Mouse (Mus musculus) gastrocnemius, postnatal 36 days (tissue): Measurements from ENCODE around the gene Inpp4a. TPM values are rescaled to one million over a fixed set of nuclear protein-coding genes. Genes with fewer than 3 reads are reported as not detected.

Experiments
- DNase-seq, 2 experiments: peaks; one replicate each; pipeline ENCODE4 v3.0.0; 2022
- intact Hi-C: fragments of 180-260 bp; cut with DNase I; formaldehyde crosslinking; loops from one replicate; pipeline ENCODE4 v1.15.1; 2025
- total RNA-seq, 2 experiments: library from RNA; stranded (reverse); gene quantifications; 2 replicates each; pipeline ENCODE4 v1.2.3; 2021

The Inpp4a gene
- total RNA-seq, 2 experiments from 2014 or later = 16.3 to 21.5 TPM

DNA sequence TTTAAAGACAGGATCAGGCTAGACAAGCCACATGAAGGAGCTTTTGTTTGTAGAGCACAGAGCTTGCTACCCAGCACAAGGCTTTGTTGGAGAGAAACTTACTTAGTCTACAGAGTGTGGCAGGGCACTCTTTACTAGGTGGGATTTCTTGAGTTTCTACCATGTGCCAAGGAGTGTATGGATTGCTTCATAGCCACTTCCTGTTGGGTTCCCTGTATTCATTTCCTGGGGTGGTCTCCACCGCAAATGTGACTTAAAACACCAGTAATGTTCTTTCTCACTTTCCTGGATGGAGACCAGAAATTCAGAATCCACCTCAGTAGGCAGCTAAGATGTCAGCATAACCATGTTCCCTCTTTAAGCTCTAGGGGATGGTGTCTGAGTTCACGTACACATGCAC lies 18.9 kb downstream of the Inpp4a start:
- DNase-seq = no peak
- intact Hi-C loops = no loop called here

DNA sequence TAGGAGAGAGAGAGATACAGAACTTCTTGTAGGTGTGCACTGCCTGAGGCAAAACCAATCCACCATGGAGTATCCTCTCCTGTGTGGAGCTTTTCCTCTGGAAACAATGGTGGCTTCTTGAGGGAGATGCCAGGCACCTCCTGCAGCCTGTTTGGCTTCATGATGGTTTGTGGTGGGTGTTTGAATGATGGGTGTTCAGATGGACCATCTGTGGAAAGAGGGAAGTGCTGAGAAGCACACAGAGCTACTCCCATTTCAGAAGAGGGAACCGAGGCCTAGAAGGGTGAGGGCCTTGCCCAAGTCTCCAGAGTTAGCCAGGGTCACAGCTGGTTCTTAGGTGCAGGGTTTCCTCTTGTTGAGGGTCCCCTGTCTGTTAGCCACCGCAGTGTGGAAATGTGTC lies 23.0 kb downstream of the Inpp4a start:
- DNase-seq = no peak
- intact Hi-C loops = loop anchor here (5.0 kb wide), 1 partner anchor 65 kb away; no protein-coding TSS in a partner anchor

DNA sequence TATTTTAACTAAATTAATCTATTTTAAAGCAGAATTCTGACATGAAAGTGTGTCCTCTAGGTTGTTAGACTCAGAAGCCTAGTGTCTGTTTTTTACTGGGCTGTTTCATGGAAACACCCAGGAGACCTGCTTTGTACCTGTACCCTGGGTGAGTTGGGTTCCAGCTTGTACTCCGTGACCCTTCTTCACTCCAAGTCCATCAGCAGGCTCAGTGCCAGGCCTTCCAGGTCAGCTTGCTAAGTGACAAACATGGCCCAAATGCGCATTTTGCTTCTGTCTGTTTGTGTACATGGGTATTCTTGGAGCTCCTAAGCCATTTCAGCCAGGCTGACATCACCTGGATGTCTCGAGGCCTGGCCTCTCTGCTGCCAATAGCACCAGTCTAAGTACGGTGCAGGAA lies 23.5 kb downstream of the Inpp4a start:
- DNase-seq = no peak
- intact Hi-C loops = loop anchor here (5.0 kb wide), 1 partner anchor 64 kb away; no protein-coding TSS in a partner anchor

DNA sequence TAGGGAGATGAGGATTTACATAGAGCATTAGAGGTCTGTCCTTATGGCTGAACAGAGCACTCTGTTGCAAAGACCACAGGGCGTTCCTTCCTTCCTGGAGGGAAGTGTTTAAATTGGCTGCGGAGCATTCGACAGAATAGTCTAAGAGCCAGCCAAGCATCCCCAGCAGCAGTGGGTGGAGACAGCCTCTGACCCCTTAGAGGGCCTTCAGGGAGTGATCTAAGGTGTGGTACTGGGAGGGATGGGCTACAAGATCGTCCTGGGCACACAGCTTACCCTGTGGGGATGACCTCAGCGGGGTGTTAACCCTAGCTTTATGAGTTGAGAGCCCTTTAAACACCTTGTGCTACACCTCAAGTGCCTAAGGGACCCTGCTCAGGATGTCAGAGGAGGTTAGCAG lies 24.9 kb downstream of the Inpp4a start:
- DNase-seq = no peak
- intact Hi-C loops = loop anchor here (5.0 kb wide), 1 partner anchor 63 kb away; no protein-coding TSS in a partner anchor

DNA sequence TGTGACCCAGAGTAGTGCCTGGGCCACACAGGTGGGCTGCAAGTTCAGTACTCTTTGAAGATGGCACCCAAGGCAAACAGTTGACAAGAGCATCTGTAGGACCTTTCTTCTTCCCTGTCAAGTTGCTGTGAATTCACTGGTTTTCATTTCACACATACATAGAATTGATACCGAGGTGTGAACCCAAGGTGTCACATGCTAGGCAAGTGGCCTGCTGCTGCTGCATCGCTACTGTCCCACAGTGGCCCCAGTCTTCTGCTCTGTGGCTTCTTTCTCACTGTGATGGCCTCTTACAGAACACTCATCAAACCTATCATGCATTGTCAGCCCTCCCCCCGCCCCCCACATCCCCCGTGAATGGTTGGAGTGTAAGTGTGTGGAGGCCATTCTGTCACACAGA lies 27.6 kb downstream of the Inpp4a start:
- no peak for DNase-seq
- intact Hi-C loops = no loop called here

DNA sequence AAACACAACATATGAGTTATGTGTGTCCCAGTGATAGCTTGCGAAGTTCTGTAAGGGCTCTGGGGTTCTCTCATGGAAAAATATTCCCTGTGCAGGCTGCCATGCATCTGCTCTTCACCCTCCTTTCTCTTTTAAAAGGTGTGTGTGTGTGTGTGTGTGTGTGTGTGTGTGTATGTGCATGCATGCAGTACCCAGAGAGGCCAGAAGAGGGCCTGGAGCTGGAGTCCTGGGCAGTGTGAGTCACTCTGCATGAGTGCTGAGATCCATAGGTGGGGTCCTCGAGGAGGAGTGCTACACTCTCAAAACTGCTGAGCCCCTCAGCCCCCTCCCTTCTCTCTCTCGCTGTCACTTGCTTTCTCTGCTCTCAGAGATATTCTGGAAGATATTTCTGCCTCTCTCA lies 29.5 kb downstream of the Inpp4a start:
- intact Hi-C loops = no loop called here
- no peak for DNase-seq

DNA sequence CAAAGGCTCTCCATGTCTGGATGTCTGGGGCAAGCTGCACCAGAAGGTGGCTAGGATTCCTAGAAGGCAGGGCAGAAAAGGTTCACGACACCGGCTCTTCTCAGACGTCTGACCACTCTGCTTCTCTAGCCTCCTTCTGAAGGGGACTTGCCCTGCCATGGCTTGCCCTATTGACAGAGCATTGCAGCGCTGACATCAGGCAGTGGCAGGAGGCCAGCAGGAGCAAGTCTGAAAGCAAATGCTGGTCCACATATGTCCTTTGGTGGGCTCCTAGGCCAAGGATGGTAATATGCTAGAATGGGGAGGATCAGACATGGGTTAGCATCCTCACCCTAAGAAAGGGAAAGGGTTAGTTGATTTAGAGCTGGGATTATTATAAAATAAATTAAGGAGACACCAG lies 30.2 kb downstream of the Inpp4a start:
- intact Hi-C loops = no loop called here
- no peak for DNase-seq

DNA sequence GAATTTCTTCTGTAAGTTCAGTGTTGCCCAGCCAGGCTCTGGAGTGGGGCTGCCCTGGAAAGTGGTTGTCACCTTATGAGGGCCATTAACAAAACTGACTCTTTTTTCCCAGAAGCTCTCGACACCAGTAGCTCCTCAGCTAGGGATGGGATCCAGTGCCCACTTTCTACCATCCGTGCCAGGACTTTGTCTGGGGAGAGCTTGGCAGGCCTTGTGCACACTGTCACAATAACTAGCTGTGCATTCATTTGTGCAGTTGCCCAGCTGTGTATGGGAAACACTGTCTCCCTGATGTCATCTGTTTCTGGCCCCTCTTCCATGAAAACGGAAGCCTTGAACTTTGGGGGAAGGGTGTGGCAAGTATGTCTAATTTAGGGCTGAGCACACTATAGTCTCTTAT lies 33.1 kb downstream of the Inpp4a start:
- no peak for DNase-seq
- intact Hi-C loops = no loop called here

DNA sequence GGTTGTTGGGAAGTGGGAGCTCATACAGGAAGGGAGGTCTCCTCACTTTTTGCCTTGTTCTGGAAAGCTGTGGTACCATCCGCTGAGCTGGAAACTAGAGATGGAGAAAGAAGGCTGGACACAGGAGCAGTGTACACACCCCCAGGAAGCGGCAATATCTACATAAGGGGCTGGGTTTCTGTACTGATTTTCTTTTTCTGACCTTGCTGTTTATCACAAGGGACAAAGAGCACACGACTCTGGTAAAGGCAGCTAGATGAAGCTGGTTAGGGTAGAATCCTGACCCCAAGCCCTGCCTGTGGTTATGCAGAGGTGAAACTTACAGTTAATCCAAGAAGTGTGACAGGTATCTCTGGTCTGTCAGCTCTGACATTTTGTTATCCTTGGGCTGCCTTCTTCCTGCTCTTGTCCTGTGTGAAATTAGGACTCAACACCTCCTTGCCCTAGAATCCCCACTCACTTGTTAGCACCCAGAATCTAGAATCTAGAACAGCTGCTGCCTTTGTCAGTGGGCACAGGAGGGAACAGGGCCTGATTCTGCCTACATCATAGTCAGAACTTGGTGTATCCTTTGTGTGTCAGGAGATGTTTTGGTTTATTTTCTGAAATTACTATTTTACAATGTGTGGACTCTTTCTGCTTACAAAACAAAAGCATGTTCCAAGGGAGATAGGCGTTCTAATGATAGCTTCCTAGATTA lies 34.2 kb downstream of the Inpp4a start:
- no peak for DNase-seq
- intact Hi-C loops = no loop called here

DNA sequence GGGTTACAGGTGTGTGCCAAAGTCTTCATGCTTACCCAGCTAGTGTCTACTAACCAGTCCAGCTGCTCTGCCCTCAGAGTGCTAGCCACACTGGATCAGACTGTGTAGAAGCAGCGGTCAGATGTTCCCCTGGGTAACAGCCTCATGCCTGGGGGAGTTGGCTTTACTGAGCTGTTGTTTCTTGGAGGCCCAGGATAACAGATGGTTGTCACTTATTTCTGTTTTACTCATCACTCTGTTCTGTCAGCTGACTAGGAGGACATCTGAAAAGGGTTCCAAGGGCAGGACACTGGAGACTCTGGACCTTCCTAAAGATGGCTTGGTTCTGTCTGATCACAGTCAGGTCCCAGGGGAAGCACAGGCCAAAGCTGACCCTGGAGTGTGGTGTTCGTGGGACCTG lies 36.4 kb downstream of the Inpp4a start:
- intact Hi-C loops = no loop called here
- DNase-seq = no peak

DNA sequence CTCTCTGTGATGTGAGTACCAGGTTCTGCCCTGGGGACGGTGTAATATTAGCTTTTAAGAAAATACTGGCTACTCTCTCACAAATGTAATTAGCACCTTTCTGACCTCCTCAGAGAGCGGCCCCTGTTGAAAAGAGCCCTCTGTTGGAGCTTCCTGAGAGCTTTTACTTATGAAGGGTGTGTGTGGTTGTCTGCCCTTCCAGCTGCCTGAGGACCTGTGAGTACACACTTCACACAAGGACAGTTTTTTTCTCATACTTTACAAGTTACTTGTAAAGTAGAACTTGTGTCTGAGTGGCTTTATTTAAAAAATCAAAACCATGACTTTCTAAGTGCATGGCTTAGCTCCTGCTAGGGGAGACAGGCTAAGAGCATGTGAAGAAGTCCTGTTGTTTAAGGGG lies 37.1 kb downstream of the Inpp4a start:
- DNase-seq = no peak
- intact Hi-C loops = no loop called here

DNA sequence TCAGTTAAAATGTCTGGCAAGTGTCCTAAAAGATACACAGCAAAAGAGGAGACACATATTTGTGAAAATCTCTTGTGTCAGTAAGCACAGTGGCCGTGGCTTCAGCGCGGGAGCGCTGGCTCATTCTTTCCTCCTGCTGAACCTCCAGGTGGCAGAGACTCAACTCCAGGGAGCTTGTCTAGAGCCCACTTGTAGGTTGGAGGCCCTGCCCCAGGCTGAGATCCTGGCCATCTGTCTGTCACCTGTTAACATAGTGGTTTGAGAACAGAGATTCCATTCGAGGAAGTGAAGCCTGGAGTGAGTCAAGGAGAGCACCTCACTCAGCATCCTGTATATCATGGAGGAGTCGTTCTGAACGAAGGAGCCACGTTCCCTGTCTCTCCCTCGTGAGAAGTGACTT lies 37.6 kb downstream of the Inpp4a start:
- intact Hi-C loops = no loop called here

DNA sequence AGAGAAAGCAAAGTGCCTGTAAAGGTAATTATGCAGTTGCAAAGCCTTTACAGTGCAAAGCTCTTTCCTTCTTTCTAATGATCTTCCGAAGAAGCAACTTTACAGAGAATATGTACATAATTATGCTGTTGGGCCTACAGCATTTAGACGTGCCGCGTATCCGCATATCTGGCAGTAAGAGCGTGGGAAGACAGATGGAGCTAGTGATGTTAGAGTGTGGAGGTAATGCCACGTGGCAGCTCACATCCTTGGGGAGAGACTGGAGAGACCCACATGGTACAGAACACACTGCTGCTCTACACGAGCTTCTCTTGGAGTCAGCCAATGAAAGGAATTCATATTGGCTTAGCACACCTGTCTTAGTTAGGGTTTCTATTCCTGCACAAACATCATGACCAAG lies 39.5 kb downstream of the Inpp4a start:
- intact Hi-C loops = no loop called here
- no peak for DNase-seq

More for the DNA sequence above, 37.6 kb downstream of the Inpp4a start:
- DNase-seq = no peak

DNA sequence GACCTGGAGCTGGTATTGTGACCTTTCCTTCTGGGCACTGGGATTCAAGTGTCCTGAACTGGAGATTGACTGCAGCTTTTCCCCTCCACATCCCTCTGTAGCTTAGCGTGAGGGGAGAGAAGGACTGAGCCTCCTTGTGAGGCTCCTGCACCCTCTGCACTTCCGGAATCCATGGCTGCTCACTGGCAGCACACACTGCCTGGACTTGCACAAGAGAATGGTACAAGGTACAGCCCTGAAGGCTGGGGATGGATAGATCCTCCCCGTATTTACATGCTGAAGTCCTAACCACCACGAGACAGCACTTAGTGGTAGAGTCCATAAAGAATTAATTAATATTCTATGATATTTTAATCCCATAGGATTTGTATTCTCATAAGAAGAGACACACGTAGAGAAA lies 41.7 kb downstream of the Inpp4a start:
- intact Hi-C loops = no loop called here

DNA sequence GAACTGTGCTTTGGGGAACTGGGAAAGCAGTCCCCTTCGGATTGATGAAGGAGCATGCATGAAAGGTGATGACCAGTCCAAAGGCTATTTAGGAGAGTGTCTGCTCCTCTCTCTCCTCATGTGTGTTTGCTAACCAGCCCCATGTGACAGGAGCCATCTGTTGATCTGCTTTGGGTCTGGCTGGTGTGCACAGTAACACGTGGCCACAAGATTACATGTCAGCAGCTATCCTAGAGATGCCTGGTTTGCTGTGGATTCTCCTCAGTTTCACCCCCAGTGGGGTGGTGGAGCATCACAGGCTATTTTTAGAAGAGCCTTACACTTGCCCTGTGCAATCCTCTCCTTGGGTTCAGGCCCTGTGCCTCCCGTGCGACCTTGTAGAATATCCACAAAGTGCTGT lies 42.2 kb downstream of the Inpp4a start:
- intact Hi-C loops = no loop called here
- DNase-seq = no peak

More for the DNA sequence above, 41.7 kb downstream of the Inpp4a start:
- DNase-seq = no peak

DNA sequence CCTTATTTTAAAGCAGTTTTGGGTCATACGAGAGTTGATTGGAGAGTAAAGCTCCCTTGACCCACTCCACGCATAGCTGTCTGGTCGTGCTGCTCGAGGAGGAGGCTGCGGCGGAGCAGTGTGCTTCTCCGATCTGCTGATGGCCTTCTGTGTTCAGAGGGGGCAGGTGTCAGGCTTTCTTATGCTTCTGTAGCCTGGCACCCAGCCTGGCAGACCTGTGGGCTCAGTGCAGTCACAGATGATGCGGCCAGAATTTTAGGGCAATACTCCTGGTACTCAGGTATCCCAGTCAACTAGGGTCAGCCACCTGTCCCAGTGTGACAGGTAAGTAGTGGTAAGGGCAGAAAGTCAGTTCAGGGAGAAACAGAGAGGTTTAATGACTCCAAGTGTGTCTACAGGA lies 42.9 kb downstream of the Inpp4a start:
- intact Hi-C loops = no loop called here

DNA sequence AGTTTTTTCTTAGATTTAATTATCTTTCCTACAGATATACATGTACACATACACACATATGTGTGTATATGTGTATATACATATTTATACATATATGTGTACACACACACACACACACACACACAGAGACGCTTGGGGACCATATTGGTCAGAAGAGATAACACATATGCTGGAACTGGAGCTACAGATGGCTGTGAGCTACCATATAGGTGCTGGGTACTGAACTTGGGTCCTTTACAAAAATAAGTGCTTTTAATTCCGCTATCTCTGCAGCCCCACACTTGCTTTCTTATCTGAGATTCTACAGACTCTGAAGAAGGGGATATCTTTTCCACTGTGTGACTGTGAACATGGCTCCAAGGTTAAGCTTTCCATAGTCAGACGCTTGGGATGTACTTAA lies 43.6 kb downstream of the Inpp4a start:
- intact Hi-C loops = no loop called here
- DNase-seq = no peak

More for the DNA sequence above, 42.9 kb downstream of the Inpp4a start:
- no peak for DNase-seq

DNA sequence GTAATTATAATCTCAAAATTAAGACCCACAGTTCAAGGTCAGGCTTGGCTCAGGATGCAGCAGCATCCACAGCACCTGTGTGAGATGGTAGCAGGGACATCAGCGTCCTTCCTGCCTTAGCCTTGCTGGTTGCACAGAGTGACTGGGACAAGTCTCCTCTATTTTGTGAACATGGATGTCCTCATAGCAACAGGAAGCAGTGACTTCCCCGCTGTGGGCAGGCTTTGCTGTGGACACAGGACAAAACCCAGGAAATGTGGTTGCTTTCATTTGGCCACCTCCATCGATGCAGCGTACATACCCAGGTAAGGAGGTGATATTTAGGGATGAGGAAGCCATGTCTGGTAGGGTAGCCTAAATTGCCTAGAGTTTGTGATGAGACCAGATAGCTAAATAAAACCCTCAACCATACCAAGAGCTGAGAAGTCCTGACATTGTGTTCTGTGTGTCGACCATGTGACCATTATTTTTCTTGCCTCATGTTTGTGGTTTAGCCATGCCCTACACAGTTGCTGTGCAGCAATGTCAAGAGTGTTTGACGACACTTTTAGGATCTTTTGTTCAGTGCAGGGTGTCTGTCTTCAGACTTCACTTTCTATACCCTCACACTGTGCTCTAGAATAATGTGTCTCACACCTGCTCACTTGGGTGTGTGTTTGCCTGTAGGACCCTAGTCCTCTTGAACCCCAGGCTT lies 44.7 kb downstream of the Inpp4a start:
- no peak for DNase-seq
- intact Hi-C loops = no loop called here

DNA sequence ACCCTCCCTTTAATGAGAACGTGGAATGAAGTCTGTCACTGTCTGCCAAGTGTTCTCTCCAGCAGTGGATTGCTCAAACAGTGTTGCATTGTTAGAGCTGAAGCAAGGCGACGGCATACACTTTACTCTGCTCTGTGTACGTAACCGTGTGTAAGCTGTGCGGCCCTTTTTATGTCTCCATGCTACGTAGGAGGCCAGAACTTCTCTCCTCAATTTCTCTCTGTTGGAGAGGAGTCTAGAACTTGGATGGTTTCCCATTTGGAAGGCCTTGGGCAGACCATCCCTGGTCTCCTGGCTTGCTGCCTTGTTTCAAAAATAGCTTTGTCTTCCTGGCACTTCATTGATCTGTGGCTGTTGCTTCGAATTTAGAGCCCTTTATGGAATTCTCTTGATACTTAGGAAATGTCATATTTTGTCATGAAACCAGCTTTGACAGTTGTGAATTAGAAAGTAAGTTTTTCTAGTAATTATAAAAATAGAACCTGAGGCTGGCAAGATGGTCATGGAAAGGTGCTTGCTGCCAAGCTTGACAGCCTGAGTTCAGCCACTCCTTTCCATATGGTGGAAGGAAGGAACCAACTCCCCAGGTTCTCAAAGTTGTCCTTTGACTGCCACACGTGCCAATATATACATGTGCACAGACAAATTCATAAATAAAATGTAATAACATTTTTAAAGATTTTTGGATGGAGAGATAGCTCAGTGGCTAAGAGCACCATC lies 47.9 kb downstream of the Inpp4a start:
- intact Hi-C loops = no loop called here
- DNase-seq = no peak

DNA sequence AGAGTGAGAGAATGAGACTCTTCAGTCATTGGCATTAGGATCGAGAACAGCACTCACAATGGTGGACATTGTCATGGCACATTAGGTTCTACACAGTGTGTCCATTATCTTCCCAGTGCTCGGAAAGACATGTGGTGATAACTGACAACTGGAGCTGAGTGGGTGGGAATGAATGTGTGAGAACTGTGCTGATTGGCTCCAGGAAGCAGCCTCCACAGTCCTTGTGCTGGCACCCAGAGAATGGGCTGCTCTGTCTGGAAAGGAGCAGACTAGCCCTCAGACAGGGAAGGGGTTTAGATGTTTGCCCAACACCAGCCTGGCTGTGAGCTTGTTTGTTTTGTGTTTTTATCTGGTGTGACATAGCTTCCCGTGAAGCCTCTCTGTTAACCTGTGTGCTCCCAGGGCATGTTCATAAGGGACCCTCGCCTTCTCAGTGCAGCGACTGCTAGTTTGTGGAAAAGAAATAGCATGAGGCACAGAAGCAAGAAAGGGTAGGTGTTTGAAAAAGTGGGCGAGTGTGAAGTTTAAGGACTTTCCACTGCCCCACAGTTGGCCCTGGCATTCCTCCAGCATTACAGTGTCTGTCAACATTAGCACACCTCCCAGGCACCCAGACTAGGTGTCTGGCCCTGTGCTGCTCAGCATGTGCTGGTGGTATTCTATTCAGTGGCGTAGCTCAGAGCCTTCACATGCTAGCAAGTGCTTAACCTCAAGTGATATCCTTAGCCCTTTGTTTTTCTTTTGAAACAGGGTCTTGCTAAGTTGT lies 51.4 kb downstream of the Inpp4a start:
- intact Hi-C loops = loop anchor here (5.0 kb wide), 1 partner anchor 39 kb away; no protein-coding TSS in a partner anchor
- DNase-seq = no peak

DNA sequence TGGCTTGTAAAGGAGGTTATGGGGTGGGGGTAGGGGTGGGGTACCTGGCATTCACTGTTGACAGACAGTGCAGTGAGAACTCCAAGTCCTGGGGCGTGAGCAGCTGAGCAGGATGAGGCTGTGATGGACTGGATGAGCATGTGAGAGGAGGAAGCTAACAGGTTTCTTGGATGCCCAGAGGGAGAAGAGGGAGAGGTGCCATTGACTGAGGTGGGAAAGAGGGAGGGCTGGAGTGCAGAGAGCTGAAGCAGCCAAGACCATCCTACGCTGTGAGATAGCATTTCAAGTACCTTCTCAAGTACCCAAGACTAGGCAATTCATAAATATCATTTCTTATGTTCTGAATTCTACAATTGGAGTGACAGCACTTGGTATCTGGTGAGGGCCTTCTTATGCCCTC lies 52.3 kb downstream of the Inpp4a start:
- intact Hi-C loops = loop anchor here (5.0 kb wide), 1 partner anchor 40 kb away; no protein-coding TSS in a partner anchor
- DNase-seq = no peak
